Mouse (Mus musculus): ENCODE measurements around the gene Dbx1. TPM values are rescaled to one million over a fixed set of nuclear protein-coding genes. Genes with fewer than 3 reads are reported as not detected.

Dbx1 gene
- total RNA-seq, 1 experiment: not detected

DNA sequence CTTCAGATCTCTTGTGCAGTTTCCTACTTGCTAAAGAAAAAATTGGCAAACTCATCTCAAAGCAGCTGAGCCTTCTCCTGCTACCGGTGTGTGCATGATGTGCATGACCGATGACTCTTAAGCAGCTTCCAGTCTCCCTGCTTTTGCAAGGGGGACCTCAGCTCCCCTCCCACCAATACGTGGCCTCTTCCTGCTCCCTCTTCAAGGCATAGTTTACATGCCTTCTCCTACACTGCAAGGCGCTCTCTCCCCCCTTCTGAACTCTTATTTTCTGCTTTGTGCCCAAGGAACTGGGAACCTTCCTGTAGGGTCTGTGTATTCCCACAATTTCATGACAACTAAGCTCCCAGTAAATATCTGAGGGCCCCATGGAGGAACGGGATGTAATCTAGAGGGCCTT, 40.0 kb upstream of the Dbx1 start:
- no peaks in the 10 kb centered on the region for H3K36me3 ChIP-seq (ENCODE audit: control insufficient read depth, insufficient read depth, low read length, poor library complexity, severe bottlenecking)
- no peak for DNase-seq (ENCODE audit: low read depth, low spot score)
- no peak overlapping the region for H3K27ac ChIP-seq (ENCODE audit: insufficient read depth, low read depth, low read length, poor library complexity, severe bottlenecking)

DNA sequence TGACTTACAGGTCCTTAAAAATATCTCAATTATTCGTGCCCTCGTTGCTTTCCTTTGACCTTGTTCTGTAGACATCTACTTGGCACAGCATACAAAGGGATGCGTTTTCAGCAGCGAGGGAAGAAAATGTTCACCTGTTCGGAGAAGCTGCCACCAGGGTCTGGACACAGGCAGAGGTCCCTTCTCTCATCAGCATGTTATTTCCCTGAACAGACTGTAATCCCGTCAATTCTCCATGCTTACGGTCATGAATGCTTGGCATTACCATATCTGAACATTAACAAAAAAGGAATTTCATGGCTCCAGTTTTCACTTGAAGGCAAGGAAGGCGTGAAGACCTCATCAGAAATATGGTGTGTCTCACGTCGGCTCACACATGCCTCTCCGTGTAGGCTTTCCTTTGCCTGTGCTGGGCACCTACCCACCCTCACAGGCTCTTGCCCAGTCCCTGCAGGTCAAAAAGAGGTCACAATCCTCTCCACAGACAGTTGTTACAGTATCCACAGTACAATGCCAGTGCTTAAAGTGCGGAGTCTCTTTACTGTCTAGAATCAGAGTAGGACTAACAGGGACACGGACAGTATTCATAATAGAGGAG, 31.7 kb upstream of the Dbx1 start:
- no peak overlapping the region for H3K27ac ChIP-seq (ENCODE audit: insufficient read depth, low read depth, low read length, poor library complexity, severe bottlenecking)
- no peak for DNase-seq (ENCODE audit: low read depth, low spot score)
- H3K9ac ChIP-seq (ENCODE audit: insufficient read depth, low read depth, low read length, poor library complexity, severe bottlenecking): no peak overlapping the region
- in situ Hi-C loops (cut with MboI; ENCODE audit: low sequenced_read_pairs in 2 of 2, unreplicated experiment in 2 of 2): no loop called here
- no peaks in the 10 kb centered on the region for H3K36me3 ChIP-seq (ENCODE audit: control insufficient read depth, insufficient read depth, low read length, poor library complexity, severe bottlenecking)
- H3K9me3 ChIP-seq (ENCODE audit: control insufficient read depth, insufficient read depth, low read depth, low read length): no peaks in the 10 kb centered on the region
- TF ChIP-seq MAFK (IDR thresholded peaks at IDR 0.05; ENCODE audit: insufficient read depth, low read depth, low read length): no peak
- no peak overlapping the region for H3K4me3 ChIP-seq (ENCODE audit: insufficient read depth in 1 of 2, low read depth in 1 of 2, low read length in 2 of 2, poor library complexity in 1 of 2, severe bottlenecking in 1 of 2)
- H3K4me1 ChIP-seq (ENCODE audit: control insufficient read depth in 2 of 2, insufficient read depth in 2 of 2, low read length in 2 of 2, poor library complexity in 1 of 2): peaks cover 0 to 2% of the 10 kb centered on the region in 2 experiments; a peak in 1 of 4 replicates

More for the DNA sequence above, 40.0 kb upstream of the Dbx1 start:
- Histone ChIP-seq H3K4me3 (ENCODE audit: insufficient read depth in 1 of 2, low read depth in 1 of 2, low read length in 2 of 2, poor library complexity in 1 of 2, severe bottlenecking in 1 of 2) (no peak overlapping the region), H3K9ac (ENCODE audit: insufficient read depth, low read depth, low read length, poor library complexity, severe bottlenecking) (no peak overlapping the region), H3K9me3 (ENCODE audit: control insufficient read depth, insufficient read depth, low read depth, low read length) (no peaks in the 10 kb centered on the region), H3K4me1 (ENCODE audit: control insufficient read depth in 2 of 2, insufficient read depth in 2 of 2, low read length in 2 of 2, poor library complexity in 1 of 2) (peaks cover 0 to 5% of the 10 kb centered on the region in 2 experiments; a peak in 1 of 4 replicates)
- in situ Hi-C loops (cut with MboI; ENCODE audit: low sequenced_read_pairs in 2 of 2, unreplicated experiment in 2 of 2): no loop called here
- no peak for TF ChIP-seq HCFC1 (IDR thresholded peaks at IDR 0.05; ENCODE audit: borderline replicate concordance, insufficient read depth, low read length)
- TF ChIP-seq CHD2 (IDR thresholded peaks at IDR 0.05; ENCODE audit: low read depth, low read length): no peak
- no peak for TF ChIP-seq ZNF384 (IDR thresholded peaks at IDR 0.05; ENCODE audit: low read depth, low read length)
- TF ChIP-seq MAFK (IDR thresholded peaks at IDR 0.05; ENCODE audit: insufficient read depth, low read depth, low read length): no peak
- no peak for TF ChIP-seq ZC3H11A (IDR thresholded peaks at IDR 0.05; ENCODE audit: borderline replicate concordance, low read depth, low read length)

DNA sequence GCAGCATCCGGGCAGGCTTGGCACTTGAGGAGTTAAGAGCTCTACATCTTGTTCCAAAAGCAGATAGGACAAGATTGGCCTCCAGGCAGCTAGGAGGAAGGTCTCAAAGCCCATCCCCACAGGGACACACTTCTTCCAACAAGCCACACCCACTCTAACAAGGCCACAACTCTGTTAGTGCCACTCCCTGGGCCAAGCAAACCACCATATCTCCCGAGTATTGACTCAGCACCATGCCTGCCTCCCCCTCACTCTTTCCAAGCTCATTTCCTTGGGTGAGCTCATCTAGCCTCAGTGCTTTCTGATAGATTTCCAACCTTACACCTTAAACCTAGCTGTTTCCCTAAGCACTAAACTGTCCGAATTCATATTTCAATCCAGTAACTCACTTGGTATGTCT, 26.9 kb upstream of the Dbx1 start:
- H3K27ac ChIP-seq (ENCODE audit: insufficient read depth, low read depth, low read length, poor library complexity, severe bottlenecking): no peak overlapping the region
- no peak for DNase-seq (ENCODE audit: low read depth, low spot score)
- no peak for TF ChIP-seq CHD2 (IDR thresholded peaks at IDR 0.05; ENCODE audit: low read depth, low read length)
- no peak for TF ChIP-seq HCFC1 (IDR thresholded peaks at IDR 0.05; ENCODE audit: borderline replicate concordance, insufficient read depth, low read length)
- TF ChIP-seq ZC3H11A (IDR thresholded peaks at IDR 0.05; ENCODE audit: borderline replicate concordance, low read depth, low read length): no peak
- no peak for TF ChIP-seq MAFK (IDR thresholded peaks at IDR 0.05; ENCODE audit: insufficient read depth, low read depth, low read length)
- no peak for TF ChIP-seq ZNF384 (IDR thresholded peaks at IDR 0.05; ENCODE audit: low read depth, low read length)

DNA sequence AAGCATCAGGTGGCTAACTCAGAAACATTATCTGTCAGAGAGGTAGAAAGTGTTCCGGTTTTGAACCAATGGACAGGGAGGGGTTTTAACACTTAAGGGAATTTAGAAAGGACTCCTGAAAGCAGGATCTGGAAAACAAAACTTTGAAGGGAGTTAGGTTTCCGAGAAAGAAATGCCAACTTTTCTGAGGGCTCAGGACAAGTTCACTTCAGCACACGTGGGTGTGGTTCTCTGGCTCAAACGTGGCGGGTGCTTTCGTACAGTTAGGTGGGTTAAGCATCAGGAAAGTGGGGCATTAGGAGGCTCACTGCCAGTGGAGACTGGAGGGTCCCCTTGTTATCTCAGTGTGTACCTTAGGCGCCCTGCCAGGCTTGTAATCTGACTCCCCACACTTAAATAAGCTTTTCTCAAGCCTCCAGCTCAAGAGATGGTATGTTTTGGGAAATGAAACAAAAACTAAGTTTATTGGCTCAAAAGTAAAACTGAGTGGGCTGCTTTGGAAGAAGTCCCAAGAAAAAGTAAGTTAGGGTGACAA, 25.9 kb upstream of the Dbx1 start:
- no peak overlapping the region for H3K27ac ChIP-seq (ENCODE audit: insufficient read depth, low read depth, low read length, poor library complexity, severe bottlenecking)
- in situ Hi-C loops (cut with MboI; ENCODE audit: low sequenced_read_pairs in 2 of 2, unreplicated experiment in 2 of 2): no loop called here
- no peak overlapping the region for H3K4me3 ChIP-seq (ENCODE audit: insufficient read depth in 1 of 2, low read depth in 1 of 2, low read length in 2 of 2, poor library complexity in 1 of 2, severe bottlenecking in 1 of 2)
- H3K4me1 ChIP-seq (ENCODE audit: control insufficient read depth in 2 of 2, insufficient read depth in 2 of 2, low read length in 2 of 2, poor library complexity in 1 of 2): peaks cover 0 to 5% of the 10 kb centered on the region in 2 experiments; a peak in 1 of 4 replicates
- DNase-seq (ENCODE audit: low read depth, low spot score): no peak
- H3K36me3 ChIP-seq (ENCODE audit: control insufficient read depth, insufficient read depth, low read length, poor library complexity, severe bottlenecking): no peaks in the 10 kb centered on the region
- no peaks in the 10 kb centered on the region for H3K9me3 ChIP-seq (ENCODE audit: control insufficient read depth, insufficient read depth, low read depth, low read length)
- TF ChIP-seq MAFK (IDR thresholded peaks at IDR 0.05; ENCODE audit: insufficient read depth, low read depth, low read length) (no peak), CHD2 (IDR thresholded peaks at IDR 0.05; ENCODE audit: low read depth, low read length) (no peak), ZC3H11A (IDR thresholded peaks at IDR 0.05; ENCODE audit: borderline replicate concordance, low read depth, low read length) (no peak), ZNF384 (IDR thresholded peaks at IDR 0.05; ENCODE audit: low read depth, low read length) (no peak), HCFC1 (IDR thresholded peaks at IDR 0.05; ENCODE audit: borderline replicate concordance, insufficient read depth, low read length) (no peak)
- H3K9ac ChIP-seq (ENCODE audit: insufficient read depth, low read depth, low read length, poor library complexity, severe bottlenecking): no peak overlapping the region

More for the DNA sequence above, 26.9 kb upstream of the Dbx1 start:
- Histone ChIP-seq H3K36me3 (ENCODE audit: control insufficient read depth, insufficient read depth, low read length, poor library complexity, severe bottlenecking) (no peaks in the 10 kb centered on the region), H3K9me3 (ENCODE audit: control insufficient read depth, insufficient read depth, low read depth, low read length) (no peaks in the 10 kb centered on the region), H3K4me3 (ENCODE audit: insufficient read depth in 1 of 2, low read depth in 1 of 2, low read length in 2 of 2, poor library complexity in 1 of 2, severe bottlenecking in 1 of 2) (no peak overlapping the region), H3K4me1 (ENCODE audit: control insufficient read depth in 2 of 2, insufficient read depth in 2 of 2, low read length in 2 of 2, poor library complexity in 1 of 2) (peaks cover 0 to 5% of the 10 kb centered on the region in 2 experiments; a peak in 1 of 4 replicates), H3K9ac (ENCODE audit: insufficient read depth, low read depth, low read length, poor library complexity, severe bottlenecking) (no peak overlapping the region)
- in situ Hi-C loops (cut with MboI; ENCODE audit: low sequenced_read_pairs in 2 of 2, unreplicated experiment in 2 of 2): no loop called here
